Mouse (Mus musculus) Patski (cell line): ENCODE measurements at regions not wholly inside any gene's neighbourhood (a gene's known extent, or its start where the extent isn't known, plus 50 kb on each side); places are given as distances from the start of the nearest gene placed in this dataset.

Experiments
- ATAC-seq: fragments of 100-300 bp; one replicate; pipeline ENCODE4 v1.8.0; 2021
- CTCF ChIA-PET: fragments of 350-600 bp; sonication (Branson Sonifier 250); formaldehyde crosslinking; loops from one replicate; lab custom pipeline; 2022; ENCODE audit warnings: inconsistent platforms; lab: Charles Lee
- POLR2A ChIA-PET: fragments of 350-600 bp; sonication (Branson Sonifier 250); formaldehyde crosslinking; loops from one replicate; lab custom pipeline; 2022; ENCODE audit warnings: antibody characterized with exemption, inconsistent platforms; lab: Charles Lee
- DNase-seq: peaks from one replicate; pipeline ENCODE4 v3.0.0-alpha.2; 2011; ENCODE audit warnings: low read depth, low spot score
- H3K27me3 ChIP-seq: fragments of 371-371 bp; one replicate; pipeline ENCODE4 v1.5.1; 2021
- CTCF ChIP-seq: fragments of 100-300 bp; IDR thresholded peaks from one replicate; pipeline ENCODE4 v1.5.1; 2021
- in situ Hi-C: fragments of 300-500 bp; cut with MboI; formaldehyde crosslinking; loops from 3 replicates; pipeline ENCODE4 v1.11.1; 2018; ENCODE audit warnings: low pct_unique_long_range_greater_than_20kb, mixed read lengths

- no peak for DNase-seq
- no peak for TF ChIP-seq CTCF
- ChIA-PET CTCF (no interaction called here), POLR2A (no interaction called here)
- no peaks in the 10 kb centered on the region for H3K27me3 ChIP-seq
- ATAC-seq = no peak
- in situ Hi-C loops = no loop called here
These were observed 307.0 kb downstream of the Phf14 start for GRCm38 (mm10) chr6:12214526-12215177.

GRCm38 (mm10) chr6:12215178-12215553, 307.6 kb downstream of the Phf14 start:
- DNase-seq = no peak
- TF ChIP-seq CTCF = no peak
- in situ Hi-C loops = no loop called here
- ChIA-PET CTCF (no interaction called here), POLR2A (no interaction called here)
- no peaks in the 10 kb centered on the region for H3K27me3 ChIP-seq
- ATAC-seq = no peak

GRCm38 (mm10) chr6:12244151-12244550, 336.5 kb downstream of the Phf14 start:
- DNase-seq (no peak), ATAC-seq (no peak)
- ChIA-PET POLR2A (no interaction called here), CTCF (no interaction called here)
- in situ Hi-C loops = no loop called here
- no peaks in the 10 kb centered on the region for H3K27me3 ChIP-seq
- no peak for TF ChIP-seq CTCF

GRCm38 (mm10) chr6:12247975-12248374, 340.4 kb downstream of the Phf14 start:
- ChIA-PET POLR2A (no interaction called here), CTCF (interaction anchor here (2.1 kb wide), 1 partner anchor 8 kb away, joined by 6 read pairs; no protein-coding TSS in a partner anchor)
- DNase-seq = no peak
- no peaks in the 10 kb centered on the region for H3K27me3 ChIP-seq
- no peak for ATAC-seq
- TF ChIP-seq CTCF = no peak
- in situ Hi-C loops = no loop called here

GRCm38 (mm10) chr6:12248599-12248998, 341.0 kb downstream of the Phf14 start:
- H3K27me3 ChIP-seq = no peaks in the 10 kb centered on the region
- no peak for ATAC-seq
- no peak for TF ChIP-seq CTCF
- in situ Hi-C loops = no loop called here
- no peak for DNase-seq
- ChIA-PET POLR2A (no interaction called here), CTCF (interaction anchor here (2.1 kb wide), 1 partner anchor 8 kb away, joined by 6 read pairs; no protein-coding TSS in a partner anchor)

- peaks cover 3% of the 10 kb centered on the region for H3K27me3 ChIP-seq
- ChIA-PET POLR2A (no interaction called here), CTCF (no interaction called here)
- TF ChIP-seq CTCF = no peak
- in situ Hi-C loops = loop anchor here (25.0 kb wide), 1 partner anchor 467 kb away; no protein-coding TSS in a partner anchor
- DNase-seq (no peak), ATAC-seq (no peak)
These were observed 346.9 kb downstream of the Phf14 start for GRCm38 (mm10) chr6:12254507-12254906.

- in situ Hi-C loops = loop anchor here (25.0 kb wide), 1 partner anchor 468 kb away; no protein-coding TSS in a partner anchor
- DNase-seq (no peak), ATAC-seq (no peak)
- CTCF ChIA-PET = no interaction called here
- TF ChIP-seq CTCF = no peak
- H3K27me3 ChIP-seq = peaks cover 6% of the 10 kb centered on the region
- POLR2A ChIA-PET = no interaction called here
These were observed 347.8 kb downstream of the Phf14 start for GRCm38 (mm10) chr6:12255434-12255833.

GRCm38 (mm10) chr6:12258273-12258672, 350.7 kb downstream of the Phf14 start:
- peaks cover 6% of the 10 kb centered on the region for H3K27me3 ChIP-seq
- TF ChIP-seq CTCF = no peak
- in situ Hi-C loops = loop anchor here (25.0 kb wide), 1 partner anchor 471 kb away; no protein-coding TSS in a partner anchor
- POLR2A ChIA-PET = no interaction called here
- DNase-seq = no peak
- CTCF ChIA-PET = no interaction called here
- no peak for ATAC-seq

- no peak for TF ChIP-seq CTCF
- DNase-seq (no peak), ATAC-seq (no peak)
- POLR2A ChIA-PET = no interaction called here
- CTCF ChIA-PET = no interaction called here
- peaks cover 6% of the 10 kb centered on the region for H3K27me3 ChIP-seq
- in situ Hi-C loops = loop anchor here (25.0 kb wide), 1 partner anchor 472 kb away; no protein-coding TSS in a partner anchor
These were observed 351.4 kb downstream of the Phf14 start for GRCm38 (mm10) chr6:12258940-12259481.

GRCm38 (mm10) chr6:12259629-12260028, 352.0 kb downstream of the Phf14 start:
- no peak for TF ChIP-seq CTCF
- H3K27me3 ChIP-seq = peaks cover 6% of the 10 kb centered on the region
- no peak for DNase-seq
- in situ Hi-C loops = loop anchor here (25.0 kb wide), 1 partner anchor 472 kb away; no protein-coding TSS in a partner anchor
- CTCF ChIA-PET = no interaction called here
- no peak for ATAC-seq
- POLR2A ChIA-PET = no interaction called here
